Mouse (Mus musculus): ENCODE measurements around the gene Itga8.

Gene Itga8

GRCm38 (mm10) chr2:12092203-12092984, 209.3 kb downstream of the Itga8 start:
- no peak for DNase-seq (ENCODE audit: low read depth, low spot score)

DNA sequence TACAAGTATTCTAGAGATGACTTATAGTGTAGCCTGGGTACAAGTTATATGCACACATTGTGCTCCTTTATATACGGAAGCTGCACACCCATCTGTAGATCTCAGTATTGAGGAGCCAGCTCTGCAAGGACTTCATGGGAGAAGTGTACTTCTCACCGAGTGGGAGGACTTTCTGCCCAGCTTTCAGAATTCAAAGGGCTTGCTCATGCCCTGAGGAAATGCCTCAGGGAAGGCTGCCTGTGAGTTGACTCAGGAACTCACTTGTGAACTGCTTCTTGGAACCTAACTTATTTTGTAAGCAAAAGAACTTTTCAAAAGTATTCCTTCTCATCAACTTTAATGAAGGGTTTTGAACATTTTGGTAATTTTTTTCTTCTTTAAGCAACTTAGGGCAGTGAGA, 210.7 kb downstream of the Itga8 start:
- no peak for DNase-seq (ENCODE audit: low read depth, low spot score)

- no peak for DNase-seq (ENCODE audit: low read depth, low spot score)
These were observed 216.2 kb downstream of the Itga8 start for GRCm38 (mm10) chr2:12085492-12085891.

DNA sequence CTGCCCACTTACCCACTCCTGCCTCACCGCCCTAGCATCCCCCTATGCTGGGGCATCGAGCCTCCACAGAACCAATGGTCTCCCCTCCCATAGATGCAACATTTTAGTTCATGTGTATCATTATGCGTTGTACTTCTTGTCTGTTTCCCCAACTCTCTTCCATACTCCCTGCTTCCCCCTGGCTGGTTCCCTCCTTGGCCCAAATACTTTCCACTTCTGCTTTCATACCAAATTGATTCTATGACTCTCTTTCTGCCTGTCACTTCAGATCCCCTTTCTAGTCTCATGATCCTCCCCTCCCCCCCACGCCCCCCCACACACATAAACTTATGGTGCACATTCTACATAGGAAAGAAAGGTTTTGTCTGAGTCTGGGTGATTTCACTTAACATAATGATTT, 217.4 kb downstream of the Itga8 start:
- no peak for DNase-seq (ENCODE audit: low read depth, low spot score)

- no peak for DNase-seq (ENCODE audit: low read depth, low spot score)
These were observed 224.3 kb downstream of the Itga8 start for GRCm38 (mm10) chr2:12077266-12077891.

GRCm38 (mm10) chr2:12065669-12066399, 235.9 kb downstream of the Itga8 start:
- DNase-seq (ENCODE audit: low read depth, low spot score) = no peak

- DNase-seq (ENCODE audit: low read depth, low spot score) = no peak
These were observed 241.5 kb downstream of the Itga8 start for GRCm38 (mm10) chr2:12060034-12060723.

Measured in WW6 (cell line).